Mouse (Mus musculus) stomach, postnatal 0 days (tissue): ENCODE data around the gene Klhl12. TPM values are rescaled to one million over a fixed set of nuclear protein-coding genes. Genes with fewer than 3 reads are reported as not detected.

Experiments used
- ATAC-seq: fragments of 200-750 bp; cut with Nextera tagmentation; 2 replicates; pipeline ENCODE4 v1.8.0; 2017; ENCODE audit not compliant: low FRiP score, low TSS enrichment
- DNase-seq: peaks from one replicate; pipeline ENCODE4 v3.0.0-alpha.2; 2016; ENCODE audit warnings: low spot score
- H3K27ac ChIP-seq: fragments of 300-500 bp; sonication (generic); replicated peaks from 2 replicates; pipeline ENCODE4 v1.5.1; 2014; ENCODE audit warnings: mild to moderate bottlenecking, control low read depth
- H3K27me3 ChIP-seq: fragments of 300-500 bp; sonication (generic); 2 replicates; pipeline ENCODE4 v1.6.1; 2014; ENCODE audit warnings: low read length; ENCODE audit not compliant: control insufficient read depth, insufficient read depth
- H3K36me3 ChIP-seq: fragments of 300-500 bp; sonication (generic); 2 replicates; pipeline ENCODE4 v1.6.1; 2014; ENCODE audit warnings: low read length, mixed read lengths; ENCODE audit not compliant: control insufficient read depth, insufficient read depth
- H3K4me1 ChIP-seq: fragments of 300-500 bp; sonication (generic); replicated peaks from 2 replicates; pipeline ENCODE4 v1.6.1; 2014; ENCODE audit warnings: antibody characterized with exemption; ENCODE audit not compliant: control insufficient read depth, insufficient read depth
- H3K4me2 ChIP-seq: fragments of 300-500 bp; sonication (generic); replicated peaks from 2 replicates; pipeline ENCODE4 v1.6.1; 2014; ENCODE audit warnings: low read depth, mild to moderate bottlenecking, control low read depth, moderate library complexity
- H3K4me3 ChIP-seq: fragments of 300-500 bp; sonication (generic); 2 replicates; pipeline ENCODE4 v1.5.1; 2014; ENCODE audit warnings: low read depth, low read length, control low read depth
- H3K9ac ChIP-seq: fragments of 300-500 bp; sonication (generic); 2 replicates; pipeline ENCODE4 v1.6.1; 2014; ENCODE audit warnings: mild to moderate bottlenecking, low read length, control low read depth, mixed read lengths
- H3K9me3 ChIP-seq: fragments of 300-500 bp; sonication (generic); 2 replicates; pipeline ENCODE4 v1.6.1; 2016; ENCODE audit warnings: low read length; ENCODE audit not compliant: control insufficient read depth
- CTCF ChIP-seq: IDR thresholded peaks from 2 replicates; pipeline ENCODE4 v1.5.1; 2016; ENCODE audit warnings: antibody characterized with exemption, low read depth, mild to moderate bottlenecking, moderate library complexity
- EP300 ChIP-seq: optimal IDR thresholded peaks from 2 replicates; pipeline ENCODE3; 2016; ENCODE audit warnings: antibody characterized with exemption
- WGBS: fragments of 180-500 bp; shearing (Covaris S2); extraction: QIAGEN DNeasy Blood & Tissue Kit; methylation state at CpG from one replicate; pipeline ENCODE4 v1.1.7; 2014; 5-methylcytosine and 5-hydroxymethylcytosine counted together
- polyA plus RNA-seq: library from polyadenylated mRNA; unstranded; fragments of >200 nt; fragmentation: Nextera tagmentation; extraction: Ambion mirVana; gene quantifications from 2 replicates; pipeline ENCODE4 v1.2.1, GENCODE M21; 2015

Klhl12 gene
- polyA plus RNA-seq, 1 experiment from 2014 or later, result 10.0 TPM

- H3K4me2 ChIP-seq, result no peak overlapping the region
- H3K4me1 ChIP-seq, result peaks cover 2% of the 10 kb centered on the region; the same call in 1 of the 2 replicates
- H3K27me3 ChIP-seq, result no peaks in the 10 kb centered on the region
- DNase-seq (no peak), ATAC-seq (no peak)
- H3K27ac ChIP-seq, result no peak overlapping the region
- 79% methylated on average over 8 of the region's 8 CpGs for WGBS
- no peaks in the 10 kb centered on the region for H3K36me3 ChIP-seq
- no peaks in the 10 kb centered on the region for H3K9me3 ChIP-seq
- H3K4me3 ChIP-seq, result no peak overlapping the region
- TF ChIP-seq CTCF (no peak), EP300 (no peak)
- no peak overlapping the region for H3K9ac ChIP-seq
These were observed 64.8 kb downstream of the Klhl12 start for GRCm38 (mm10) chr1:134520001-134520721.

- TF ChIP-seq CTCF, result no peak
- DNase-seq (no peak), ATAC-seq (no peak)
- Histone ChIP-seq H3K4me1 (peaks cover 2% of the 10 kb centered on the region; the same call in 1 of the 2 replicates), H3K9ac (no peak overlapping the region), H3K36me3 (no peaks in the 10 kb centered on the region), H3K27me3 (no peaks in the 10 kb centered on the region), H3K4me3 (no peak overlapping the region), H3K9me3 (no peaks in the 10 kb centered on the region), H3K27ac (0 out of 2 replicates have a peak overlapping the region, but pooled peaks have one; percentile 35), H3K4me2 (no peak overlapping the region)
- WGBS, result 64% methylated on average over 7 of the region's 7 CpGs
These were observed 65.8 kb downstream of the Klhl12 start for GRCm38 (mm10) chr1:134521163-134521562.

GRCm38 (mm10) chr1:134522325-134522724 lies 67.0 kb downstream of the Klhl12 start:
- no peaks in the 10 kb centered on the region for H3K27me3 ChIP-seq
- no peak overlapping the region for H3K4me2 ChIP-seq
- no peak overlapping the region for H3K4me3 ChIP-seq
- 25% methylated on average over 2 of the region's 2 CpGs for WGBS
- no peak for TF ChIP-seq CTCF
- no peak for TF ChIP-seq EP300
- DNase-seq, result peak; percentile 32
- no peak for ATAC-seq
- H3K27ac ChIP-seq, result 0 out of 2 replicates have a peak overlapping the region, but pooled peaks have one; percentile 41
- H3K36me3 ChIP-seq, result no peaks in the 10 kb centered on the region
- no peaks in the 10 kb centered on the region for H3K9me3 ChIP-seq
- H3K4me1 ChIP-seq, result no peaks in the 10 kb centered on the region
- no peak overlapping the region for H3K9ac ChIP-seq

GRCm38 (mm10) chr1:134524424-134524823 lies 69.1 kb downstream of the Klhl12 start:
- no peaks in the 10 kb centered on the region for H3K27me3 ChIP-seq
- H3K9me3 ChIP-seq, result no peaks in the 10 kb centered on the region
- ATAC-seq (no peak), DNase-seq (peak; percentile 49)
- no peak overlapping the region for H3K27ac ChIP-seq
- no peak overlapping the region for H3K4me3 ChIP-seq
- H3K4me2 ChIP-seq, result no peak overlapping the region
- no peak for TF ChIP-seq EP300
- TF ChIP-seq CTCF, result peak; percentile 65
- no peaks in the 10 kb centered on the region for H3K36me3 ChIP-seq
- H3K4me1 ChIP-seq, result no peaks in the 10 kb centered on the region
- WGBS, result 70% methylated on average over 5 of the region's 5 CpGs
- H3K9ac ChIP-seq, result no peak overlapping the region

GRCm38 (mm10) chr1:134525015-134525414 lies 69.7 kb downstream of the Klhl12 start:
- H3K4me2 ChIP-seq, result no peak overlapping the region
- H3K4me1 ChIP-seq, result no peaks in the 10 kb centered on the region
- H3K27ac ChIP-seq, result no peak overlapping the region
- H3K4me3 ChIP-seq, result no peak overlapping the region
- no peaks in the 10 kb centered on the region for H3K9me3 ChIP-seq
- no peak overlapping the region for H3K9ac ChIP-seq
- no peaks in the 10 kb centered on the region for H3K36me3 ChIP-seq
- no peaks in the 10 kb centered on the region for H3K27me3 ChIP-seq
- ATAC-seq (no peak), DNase-seq (no peak)
- 93% methylated on average over 1 of the region's 1 CpGs for WGBS
- no peak for TF ChIP-seq EP300
- no peak for TF ChIP-seq CTCF

- TF ChIP-seq EP300, result peak; percentile 93
- no peak for TF ChIP-seq CTCF
- H3K4me1 ChIP-seq, result no peaks in the 10 kb centered on the region
- H3K36me3 ChIP-seq, result no peaks in the 10 kb centered on the region
- no peak overlapping the region for H3K4me3 ChIP-seq
- peak; percentile 87 for ATAC-seq
- no peak overlapping the region for H3K9ac ChIP-seq
- 31% methylated on average over 6 of the region's 6 CpGs for WGBS
- H3K4me2 ChIP-seq, result no peak overlapping the region
- H3K9me3 ChIP-seq, result no peaks in the 10 kb centered on the region
- H3K27me3 ChIP-seq, result no peaks in the 10 kb centered on the region
- peak; percentile 55 for DNase-seq
- peak overlapping the region; percentile 69 for H3K27ac ChIP-seq
These were observed 71.4 kb downstream of the Klhl12 start for GRCm38 (mm10) chr1:134526752-134527151.
